Mouse (Mus musculus): ENCODE results near the gene Ninj1. TPM values are rescaled to one million over a fixed set of nuclear protein-coding genes. Genes with fewer than 3 reads are reported as not detected.

Ninj1 gene
- polyA plus RNA-seq, 1 experiment from 2014 or later = 17.5 TPM

DNA sequence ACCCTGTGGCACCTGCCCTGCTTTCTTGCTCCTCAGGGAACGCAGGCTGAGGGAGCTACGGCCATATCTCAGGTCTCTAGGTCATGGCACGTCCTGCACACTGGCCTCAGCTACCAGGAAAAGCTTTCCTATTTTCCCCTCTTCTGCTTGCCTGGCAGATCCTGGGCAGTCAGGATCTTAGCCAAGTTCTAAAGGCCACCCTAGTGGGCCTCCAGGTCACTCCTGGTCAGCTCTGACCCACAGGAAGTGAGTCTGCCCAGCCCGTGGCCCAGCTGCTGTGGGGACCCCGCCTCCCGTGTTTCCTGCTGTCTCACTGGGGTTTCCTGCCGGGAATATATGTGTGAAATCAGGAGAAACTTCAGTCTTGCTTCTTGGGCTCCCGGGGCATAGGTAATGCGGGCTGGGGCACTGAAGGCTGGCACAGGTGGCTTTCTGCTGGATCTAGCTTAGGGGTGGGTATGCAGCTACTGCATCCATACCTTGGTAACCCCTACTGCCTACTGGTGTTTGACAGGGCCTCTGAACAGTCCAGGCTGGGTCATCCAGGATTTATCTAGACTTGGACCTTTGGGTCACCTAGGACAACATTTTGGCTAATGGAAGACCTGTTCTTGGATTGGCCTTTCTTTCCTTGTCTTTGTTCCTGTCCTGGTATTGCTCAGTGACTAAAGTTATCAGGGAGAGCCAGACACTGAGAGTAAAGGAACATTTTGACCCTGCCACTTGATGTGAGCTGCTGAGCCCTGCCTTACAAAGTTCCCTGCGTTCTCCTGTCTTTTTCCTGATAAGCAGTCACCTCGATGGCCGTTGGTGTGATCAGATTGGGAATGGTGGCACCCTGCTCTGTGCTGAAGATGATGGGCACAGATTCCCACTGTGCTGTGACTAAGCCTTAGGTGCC is 2.9 kb downstream of the Ninj1 start:
- Histone ChIP-seq H3K27me3 (ENCODE audit: control insufficient read depth, insufficient read depth, low read length) (no peaks in the 10 kb centered on the region), H3K4me3 (ENCODE audit: low read depth, low read length) (no peak overlapping the region), H3K9ac (ENCODE audit: low read length) (no peak overlapping the region), H3K36me3 (ENCODE audit: control insufficient read depth, insufficient read depth, low read length) (no peaks in the 10 kb centered on the region), H3K4me2 (no peak overlapping the region), H3K9me3 (ENCODE audit: control insufficient read depth, low read length) (no peaks in the 10 kb centered on the region), H3K4me1 (ENCODE audit: control insufficient read depth, insufficient read depth, low read length) (peaks cover 18% of the 10 kb centered on the region), H3K27ac (ENCODE audit: low read depth, low read length) (no peak overlapping the region)
- 85% methylated on average over 12 of the region's 12 CpGs for WGBS
- DNase-seq (ENCODE audit: low spot score, missing footprints) (no peak), ATAC-seq (ENCODE audit: low FRiP score) (no peak)

DNA sequence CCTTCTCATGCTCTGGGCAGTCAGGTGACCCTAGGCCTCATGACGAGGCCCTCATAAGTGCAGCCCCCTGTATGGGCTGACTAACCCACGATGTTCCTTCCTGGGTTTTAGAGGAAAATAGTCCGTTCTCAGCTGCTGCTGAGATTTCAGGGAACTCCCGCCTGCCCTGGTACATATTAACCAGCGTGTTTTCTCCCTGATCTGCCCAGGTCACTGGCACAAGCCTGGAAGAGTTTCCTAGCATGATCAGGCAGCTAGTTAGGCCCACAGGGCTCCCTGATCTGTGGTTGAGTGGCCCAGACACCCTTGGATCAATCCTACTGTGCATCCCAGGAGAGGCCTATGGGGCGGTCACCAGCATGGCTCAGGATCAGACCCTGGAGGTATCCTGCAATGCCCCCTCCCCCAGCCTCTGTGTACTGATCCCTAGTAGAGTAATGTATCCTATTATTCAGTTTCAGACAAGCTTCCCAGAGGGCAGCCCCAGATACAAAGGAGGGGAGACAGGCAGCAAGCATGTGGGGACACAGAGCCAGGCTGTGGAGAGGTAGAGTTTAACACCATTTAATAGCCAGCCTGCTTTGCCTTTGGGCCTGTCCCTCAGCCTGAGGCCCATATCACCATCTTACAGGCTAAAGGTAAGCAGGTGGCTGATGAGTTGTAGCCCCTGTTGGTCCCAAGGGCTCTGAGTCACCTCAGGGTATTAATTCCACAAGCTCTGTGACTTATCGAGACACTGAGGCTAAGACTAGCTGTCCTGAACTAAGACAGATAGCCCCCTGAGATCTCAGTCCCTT is 3.8 kb downstream of the Ninj1 start:
- H3K4me1 ChIP-seq (ENCODE audit: control insufficient read depth, insufficient read depth, low read length) = peaks cover 18% of the 10 kb centered on the region
- H3K27ac ChIP-seq (ENCODE audit: low read depth, low read length) = no peak overlapping the region
- H3K9ac ChIP-seq (ENCODE audit: low read length) = no peak overlapping the region; the same call in 1 of the 2 replicates

DNA sequence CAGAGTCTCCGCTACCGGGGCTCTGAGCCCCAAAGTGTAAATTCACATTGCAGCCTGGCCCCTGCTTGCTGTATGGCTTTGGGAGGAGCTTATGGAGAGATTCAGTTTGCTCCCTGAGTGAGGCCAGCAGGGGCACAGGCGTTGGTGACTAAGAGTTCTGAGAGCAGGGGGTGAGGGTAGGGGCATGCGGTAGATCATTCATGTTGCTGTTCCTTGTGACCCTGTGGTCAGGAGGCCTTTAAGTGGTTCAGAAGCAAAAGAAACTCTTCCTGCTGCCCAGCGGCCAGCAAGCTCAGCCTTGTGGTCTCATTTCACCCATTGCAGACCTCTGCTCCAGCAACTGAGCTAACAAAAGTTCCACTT is 4.4 kb downstream of the Ninj1 start:
- ATAC-seq (ENCODE audit: low FRiP score) (no peak), DNase-seq (ENCODE audit: low spot score, missing footprints) (no peak)
- Histone ChIP-seq H3K4me3 (ENCODE audit: low read depth, low read length) (no peak overlapping the region), H3K9ac (ENCODE audit: low read length) (no peak overlapping the region; the same call in 1 of the 2 replicates), H3K4me1 (ENCODE audit: control insufficient read depth, insufficient read depth, low read length) (peaks cover 18% of the 10 kb centered on the region), H3K27ac (ENCODE audit: low read depth, low read length) (no peak overlapping the region), H3K27me3 (ENCODE audit: control insufficient read depth, insufficient read depth, low read length) (no peaks in the 10 kb centered on the region), H3K4me2 (no peak overlapping the region), H3K36me3 (ENCODE audit: control insufficient read depth, insufficient read depth, low read length) (no peaks in the 10 kb centered on the region), H3K9me3 (ENCODE audit: control insufficient read depth, low read length) (no peaks in the 10 kb centered on the region)
- WGBS = 64% methylated on average over 5 of the region's 5 CpGs

More for the DNA sequence above, 3.8 kb downstream of the Ninj1 start:
- Histone ChIP-seq H3K36me3 (ENCODE audit: control insufficient read depth, insufficient read depth, low read length) (no peaks in the 10 kb centered on the region), H3K4me3 (ENCODE audit: low read depth, low read length) (no peak overlapping the region), H3K4me2 (no peak overlapping the region), H3K27me3 (ENCODE audit: control insufficient read depth, insufficient read depth, low read length) (no peaks in the 10 kb centered on the region), H3K9me3 (ENCODE audit: control insufficient read depth, low read length) (no peaks in the 10 kb centered on the region)
- DNase-seq (ENCODE audit: low spot score, missing footprints) (no peak), ATAC-seq (ENCODE audit: low FRiP score) (no peak)
- 84% methylated on average over 7 of the region's 7 CpGs for WGBS

DNA sequence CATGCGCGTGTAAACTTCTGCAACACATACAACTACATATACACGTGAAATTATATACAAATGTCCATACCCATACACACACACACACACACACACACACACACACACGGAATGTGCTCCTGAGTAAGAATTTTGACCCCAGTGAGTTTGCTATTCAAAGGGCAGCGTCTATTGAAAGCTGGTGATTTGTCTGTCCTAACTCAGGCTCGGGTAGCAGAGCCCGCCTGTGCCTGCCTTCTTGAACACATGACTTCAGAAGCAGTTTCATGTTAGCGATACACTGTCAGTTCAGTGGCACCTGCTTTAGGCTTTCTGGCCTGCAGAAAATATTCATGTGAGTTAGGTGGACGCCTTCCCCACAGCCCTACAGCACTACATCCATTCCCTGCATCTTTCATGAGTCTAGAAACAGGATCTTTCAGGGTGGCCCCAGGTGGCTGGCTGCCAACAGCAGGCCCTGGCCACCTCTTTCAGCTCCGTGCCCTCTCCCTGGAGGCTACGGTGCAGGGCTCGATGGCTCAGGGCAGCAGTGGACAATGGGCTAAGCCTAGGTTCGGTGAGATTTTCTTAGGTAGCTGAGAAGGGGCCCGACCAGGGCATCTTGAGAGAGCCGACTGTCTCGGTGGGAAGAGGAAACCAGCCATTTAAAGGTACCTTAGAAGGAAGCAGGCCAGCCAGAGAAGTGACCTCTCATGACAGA is 5.0 kb downstream of the Ninj1 start:
- Histone ChIP-seq H3K4me1 (ENCODE audit: control insufficient read depth, insufficient read depth, low read length) (peaks cover 13% of the 10 kb centered on the region), H3K9me3 (ENCODE audit: control insufficient read depth, low read length) (no peaks in the 10 kb centered on the region), H3K4me2 (no peak overlapping the region), H3K27me3 (ENCODE audit: control insufficient read depth, insufficient read depth, low read length) (no peaks in the 10 kb centered on the region), H3K4me3 (ENCODE audit: low read depth, low read length) (no peak overlapping the region), H3K9ac (ENCODE audit: low read length) (no peak overlapping the region), H3K36me3 (ENCODE audit: control insufficient read depth, insufficient read depth, low read length) (no peaks in the 10 kb centered on the region), H3K27ac (ENCODE audit: low read depth, low read length) (no peak overlapping the region)
- ATAC-seq (ENCODE audit: low FRiP score) = no peak
- WGBS = 80% methylated on average over 16 of the region's 16 CpGs
- DNase-seq (ENCODE audit: low spot score, missing footprints) = no peak

DNA sequence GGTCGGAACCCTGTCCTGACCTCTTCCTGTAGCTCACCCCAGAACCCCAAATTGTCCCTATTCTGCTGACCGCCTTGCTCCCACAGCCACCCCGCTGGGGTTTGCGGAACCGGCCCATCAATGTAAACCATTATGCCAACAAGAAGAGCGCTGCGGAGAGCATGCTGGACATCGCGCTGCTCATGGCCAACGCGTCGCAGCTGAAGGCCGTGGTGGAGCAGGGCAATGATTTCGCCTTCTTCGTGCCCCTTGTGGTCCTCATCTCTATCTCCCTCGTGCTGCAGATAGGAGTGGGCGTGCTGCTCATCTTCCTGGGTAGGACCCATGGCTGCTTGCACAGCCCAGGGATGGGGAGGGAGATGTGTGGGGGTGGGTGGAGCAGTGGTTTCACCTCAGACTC is 6.4 kb downstream of the Ninj1 start:
- no peak for ATAC-seq (ENCODE audit: low FRiP score)
- H3K4me1 ChIP-seq (ENCODE audit: control insufficient read depth, insufficient read depth, low read length) = peaks cover 6% of the 10 kb centered on the region
- no peak overlapping the region for H3K27ac ChIP-seq (ENCODE audit: low read depth, low read length)
- H3K9ac ChIP-seq (ENCODE audit: low read length) = no peak overlapping the region
- no peaks in the 10 kb centered on the region for H3K27me3 ChIP-seq (ENCODE audit: control insufficient read depth, insufficient read depth, low read length)
- no peak for DNase-seq (ENCODE audit: low spot score, missing footprints)
- 94% methylated on average over 17 of the region's 17 CpGs for WGBS
- H3K9me3 ChIP-seq (ENCODE audit: control insufficient read depth, low read length) = no peaks in the 10 kb centered on the region
- no peak overlapping the region for H3K4me2 ChIP-seq
- no peaks in the 10 kb centered on the region for H3K36me3 ChIP-seq (ENCODE audit: control insufficient read depth, insufficient read depth, low read length)
- H3K4me3 ChIP-seq (ENCODE audit: low read depth, low read length) = no peak overlapping the region

DNA sequence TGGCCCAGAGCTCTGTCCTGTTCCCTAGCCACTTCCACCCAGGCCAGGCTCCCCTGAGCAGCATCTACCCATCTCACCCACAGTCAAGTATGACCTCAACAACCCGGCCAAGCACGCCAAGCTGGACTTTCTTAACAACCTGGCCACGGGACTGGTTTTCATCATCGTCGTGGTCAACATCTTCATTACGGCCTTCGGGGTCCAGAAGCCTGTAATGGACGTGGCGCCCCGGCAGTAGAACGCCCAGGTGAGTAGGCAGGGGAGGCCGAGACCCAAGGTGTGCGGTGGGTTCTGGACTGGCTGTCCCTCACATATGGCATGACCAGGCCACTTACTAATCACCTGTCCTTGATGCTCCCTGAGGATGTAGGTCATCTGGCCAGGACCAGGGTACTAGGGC is 7.5 kb downstream of the Ninj1 start:
- DNase-seq (ENCODE audit: low spot score, missing footprints) (no peak), ATAC-seq (ENCODE audit: low FRiP score) (no peak)
- H3K4me1 ChIP-seq (ENCODE audit: control insufficient read depth, insufficient read depth, low read length) = peaks cover 6% of the 10 kb centered on the region
- H3K36me3 ChIP-seq (ENCODE audit: control insufficient read depth, insufficient read depth, low read length) = no peaks in the 10 kb centered on the region
- 94% methylated on average over 13 of the region's 13 CpGs for WGBS
- H3K27ac ChIP-seq (ENCODE audit: low read depth, low read length) = no peak overlapping the region
- no peak overlapping the region for H3K4me3 ChIP-seq (ENCODE audit: low read depth, low read length)
- no peak overlapping the region for H3K9ac ChIP-seq (ENCODE audit: low read length)
- no peaks in the 10 kb centered on the region for H3K27me3 ChIP-seq (ENCODE audit: control insufficient read depth, insufficient read depth, low read length)
- no peaks in the 10 kb centered on the region for H3K9me3 ChIP-seq (ENCODE audit: control insufficient read depth, low read length)
- H3K4me2 ChIP-seq = no peak overlapping the region

DNA sequence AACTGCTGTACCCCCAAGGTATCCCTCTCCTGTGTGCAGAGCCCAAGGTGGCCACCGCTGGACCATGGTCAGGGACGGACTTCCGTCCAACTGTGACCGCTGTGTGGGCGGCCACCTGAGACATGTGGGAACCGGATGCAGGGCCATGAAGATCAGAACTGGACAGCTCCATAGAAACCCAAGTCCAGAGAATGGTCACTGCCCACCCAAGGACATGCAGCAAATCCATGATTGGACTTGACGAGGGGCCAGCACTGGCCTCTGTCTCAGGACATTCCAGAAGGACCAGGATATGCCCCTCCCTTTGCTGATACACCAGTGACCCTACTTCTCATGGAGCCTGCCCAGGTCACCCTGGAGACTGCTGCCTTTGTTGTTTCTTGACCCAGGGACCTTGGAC is 8.4 kb downstream of the Ninj1 start:
- no peak for ATAC-seq (ENCODE audit: low FRiP score)

DNA sequence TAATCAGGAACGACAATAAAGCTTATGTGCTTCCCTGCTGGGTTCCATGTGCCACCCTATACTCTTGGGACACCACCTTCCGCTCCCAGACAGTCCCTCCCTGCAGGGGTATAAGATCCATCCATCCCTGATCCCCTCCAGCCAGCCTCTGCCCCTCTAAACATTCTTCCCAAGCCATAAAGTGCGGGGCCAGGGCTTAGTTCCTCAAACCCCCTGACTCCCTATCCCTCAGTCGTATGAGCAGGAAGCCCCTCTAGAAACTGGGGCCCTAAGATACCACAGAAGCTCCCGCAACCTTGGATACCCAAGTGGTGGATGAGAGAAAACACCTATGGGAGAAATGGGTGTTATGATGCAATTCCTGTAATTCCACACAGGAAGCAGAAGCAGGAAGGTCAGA is 8.9 kb downstream of the Ninj1 start:
- H3K27ac ChIP-seq (ENCODE audit: low read depth, low read length) = no peak overlapping the region
- DNase-seq (ENCODE audit: low spot score, missing footprints) (no peak), ATAC-seq (ENCODE audit: low FRiP score) (no peak)
- H3K27me3 ChIP-seq (ENCODE audit: control insufficient read depth, insufficient read depth, low read length) = no peaks in the 10 kb centered on the region
- no peaks in the 10 kb centered on the region for H3K9me3 ChIP-seq (ENCODE audit: control insufficient read depth, low read length)
- no peak overlapping the region for H3K9ac ChIP-seq (ENCODE audit: low read length)
- H3K4me1 ChIP-seq (ENCODE audit: control insufficient read depth, insufficient read depth, low read length) = peaks cover 4% of the 10 kb centered on the region
- H3K4me2 ChIP-seq = no peak overlapping the region
- no peak overlapping the region for H3K4me3 ChIP-seq (ENCODE audit: low read depth, low read length)
- H3K36me3 ChIP-seq (ENCODE audit: control insufficient read depth, insufficient read depth, low read length) = no peaks in the 10 kb centered on the region
- WGBS = 79% methylated on average over 5 of the region's 5 CpGs

More for the DNA sequence above, 8.4 kb downstream of the Ninj1 start:
- Histone ChIP-seq H3K4me2 (no peak overlapping the region), H3K9ac (ENCODE audit: low read length) (no peak overlapping the region), H3K4me3 (ENCODE audit: low read depth, low read length) (no peak overlapping the region), H3K36me3 (ENCODE audit: control insufficient read depth, insufficient read depth, low read length) (no peaks in the 10 kb centered on the region), H3K9me3 (ENCODE audit: control insufficient read depth, low read length) (no peaks in the 10 kb centered on the region), H3K27me3 (ENCODE audit: control insufficient read depth, insufficient read depth, low read length) (no peaks in the 10 kb centered on the region), H3K27ac (ENCODE audit: low read depth, low read length) (no peak overlapping the region), H3K4me1 (ENCODE audit: control insufficient read depth, insufficient read depth, low read length) (peaks cover 6% of the 10 kb centered on the region)
- 93% methylated on average over 7 of the region's 7 CpGs for WGBS
- DNase-seq (ENCODE audit: low spot score, missing footprints) = no peak

Data from midbrain, embryonic 11.5 days (tissue).